Mouse (Mus musculus): ENCODE data around the gene Ip6k3. TPM values are rescaled to one million over a fixed set of nuclear protein-coding genes. Genes with fewer than 3 reads are reported as not detected.

Ip6k3 gene
- total RNA-seq, 1 experiment: 0.27 TPM

- no peak overlapping the region for H3K27ac ChIP-seq (ENCODE audit: insufficient read depth, low read depth, low read length, poor library complexity, severe bottlenecking)
- H3K9ac ChIP-seq (ENCODE audit: insufficient read depth, low read depth, low read length, poor library complexity, severe bottlenecking): no peak overlapping the region
- peaks cover 6 to 11% of the 10 kb centered on the region in 2 experiments; a peak in 3 of 4 replicates for H3K4me1 ChIP-seq (ENCODE audit: control insufficient read depth in 2 of 2, insufficient read depth in 2 of 2, low read length in 2 of 2, poor library complexity in 1 of 2)
- no peaks in the 10 kb centered on the region for H3K36me3 ChIP-seq (ENCODE audit: control insufficient read depth, insufficient read depth, low read length, poor library complexity, severe bottlenecking)
- no peak overlapping the region for H3K4me3 ChIP-seq (ENCODE audit: insufficient read depth in 1 of 2, low read depth in 1 of 2, low read length in 2 of 2, poor library complexity in 1 of 2, severe bottlenecking in 1 of 2)
- DNase-seq (ENCODE audit: low read depth, low spot score): no peak
- H3K9me3 ChIP-seq (ENCODE audit: control insufficient read depth, insufficient read depth, low read depth, low read length): no peaks in the 10 kb centered on the region
- no peak for TF ChIP-seq HCFC1 (IDR thresholded peaks at IDR 0.05; ENCODE audit: borderline replicate concordance, insufficient read depth, low read length)
- TF ChIP-seq CHD2 (IDR thresholded peaks at IDR 0.05; ENCODE audit: low read depth, low read length): no peak
- TF ChIP-seq ZNF384 (IDR thresholded peaks at IDR 0.05; ENCODE audit: low read depth, low read length): no peak
- TF ChIP-seq ZC3H11A (IDR thresholded peaks at IDR 0.05; ENCODE audit: borderline replicate concordance, low read depth, low read length): no peak
- TF ChIP-seq MAFK (IDR thresholded peaks at IDR 0.05; ENCODE audit: insufficient read depth, low read depth, low read length): no peak
- in situ Hi-C loops (cut with MboI; ENCODE audit: low sequenced_read_pairs in 2 of 2, unreplicated experiment in 2 of 2): loop anchor here in 1 of 2 experiments (25.0 kb wide), 1 partner anchor 330 kb away; the partner anchor contains the start of gene Grm4
Observed at GRCm38 (mm10) chr17:27182401-27182800, 14.8 kb upstream of the Ip6k3 start.

- Histone ChIP-seq H3K9me3 (ENCODE audit: control insufficient read depth, insufficient read depth, low read depth, low read length) (no peaks in the 10 kb centered on the region), H3K4me1 (ENCODE audit: control insufficient read depth in 2 of 2, insufficient read depth in 2 of 2, low read length in 2 of 2, poor library complexity in 1 of 2) (peaks cover 6 to 11% of the 10 kb centered on the region in 2 experiments; a peak in 3 of 4 replicates), H3K27ac (ENCODE audit: insufficient read depth, low read depth, low read length, poor library complexity, severe bottlenecking) (no peak overlapping the region), H3K4me3 (ENCODE audit: insufficient read depth in 1 of 2, low read depth in 1 of 2, low read length in 2 of 2, poor library complexity in 1 of 2, severe bottlenecking in 1 of 2) (no peak overlapping the region), H3K36me3 (ENCODE audit: control insufficient read depth, insufficient read depth, low read length, poor library complexity, severe bottlenecking) (no peaks in the 10 kb centered on the region), H3K9ac (ENCODE audit: insufficient read depth, low read depth, low read length, poor library complexity, severe bottlenecking) (no peak overlapping the region)
- in situ Hi-C loops (cut with MboI; ENCODE audit: low sequenced_read_pairs in 2 of 2, unreplicated experiment in 2 of 2): loop anchor here in 1 of 2 experiments (25.0 kb wide), 1 partner anchor 331 kb away; the partner anchor contains the start of gene Grm4
- DNase-seq (ENCODE audit: low read depth, low spot score): no peak
- TF ChIP-seq HCFC1 (IDR thresholded peaks at IDR 0.05; ENCODE audit: borderline replicate concordance, insufficient read depth, low read length) (no peak), ZNF384 (IDR thresholded peaks at IDR 0.05; ENCODE audit: low read depth, low read length) (no peak), CHD2 (IDR thresholded peaks at IDR 0.05; ENCODE audit: low read depth, low read length) (no peak), ZC3H11A (IDR thresholded peaks at IDR 0.05; ENCODE audit: borderline replicate concordance, low read depth, low read length) (no peak), MAFK (IDR thresholded peaks at IDR 0.05; ENCODE audit: insufficient read depth, low read depth, low read length) (no peak)
Observed at GRCm38 (mm10) chr17:27181666-27182065, 14.1 kb upstream of the Ip6k3 start.

GRCm38 (mm10) chr17:27179681-27180280, 12.2 kb upstream of the Ip6k3 start:
- Histone ChIP-seq H3K36me3 (ENCODE audit: control insufficient read depth, insufficient read depth, low read length, poor library complexity, severe bottlenecking) (no peaks in the 10 kb centered on the region), H3K9me3 (ENCODE audit: control insufficient read depth, insufficient read depth, low read depth, low read length) (no peaks in the 10 kb centered on the region), H3K27ac (ENCODE audit: insufficient read depth, low read depth, low read length, poor library complexity, severe bottlenecking) (peak overlapping the region; percentile 71; the same call in 1 of the 2 replicates), H3K9ac (ENCODE audit: insufficient read depth, low read depth, low read length, poor library complexity, severe bottlenecking) (peak overlapping the region; percentile 42; the same call in 1 of the 2 replicates), H3K4me3 (ENCODE audit: insufficient read depth in 1 of 2, low read depth in 1 of 2, low read length in 2 of 2, poor library complexity in 1 of 2, severe bottlenecking in 1 of 2) (no peak overlapping the region; a peak in 1 of 4 replicates), H3K4me1 (ENCODE audit: control insufficient read depth in 2 of 2, insufficient read depth in 2 of 2, low read length in 2 of 2, poor library complexity in 1 of 2) (peaks cover 6 to 11% of the 10 kb centered on the region in 2 experiments; a peak in 3 of 4 replicates)
- TF ChIP-seq ZNF384 (IDR thresholded peaks at IDR 0.05; ENCODE audit: low read depth, low read length) (no peak), CHD2 (IDR thresholded peaks at IDR 0.05; ENCODE audit: low read depth, low read length) (no peak), HCFC1 (IDR thresholded peaks at IDR 0.05; ENCODE audit: borderline replicate concordance, insufficient read depth, low read length) (no peak), MAFK (IDR thresholded peaks at IDR 0.05; ENCODE audit: insufficient read depth, low read depth, low read length) (no peak), ZC3H11A (IDR thresholded peaks at IDR 0.05; ENCODE audit: borderline replicate concordance, low read depth, low read length) (no peak)
- in situ Hi-C loops (cut with MboI; ENCODE audit: low sequenced_read_pairs in 2 of 2, unreplicated experiment in 2 of 2): loop anchor here in 1 of 2 experiments (25.0 kb wide), 1 partner anchor 333 kb away; the partner anchor contains the start of gene Grm4
- no peak for DNase-seq (ENCODE audit: low read depth, low spot score)

GRCm38 (mm10) chr17:27178427-27179177, 11.0 kb upstream of the Ip6k3 start:
- H3K27ac ChIP-seq (ENCODE audit: insufficient read depth, low read depth, low read length, poor library complexity, severe bottlenecking): peak overlapping the region; percentile 85
- no peaks in the 10 kb centered on the region for H3K9me3 ChIP-seq (ENCODE audit: control insufficient read depth, insufficient read depth, low read depth, low read length)
- H3K9ac ChIP-seq (ENCODE audit: insufficient read depth, low read depth, low read length, poor library complexity, severe bottlenecking): peak overlapping the region; percentile 78
- H3K4me1 ChIP-seq (ENCODE audit: control insufficient read depth in 2 of 2, insufficient read depth in 2 of 2, low read length in 2 of 2, poor library complexity in 1 of 2): peaks cover 6 to 9% of the 10 kb centered on the region in 2 experiments; a peak in 3 of 4 replicates
- no peak for TF ChIP-seq ZNF384 (IDR thresholded peaks at IDR 0.05; ENCODE audit: low read depth, low read length)
- TF ChIP-seq HCFC1 (IDR thresholded peaks at IDR 0.05; ENCODE audit: borderline replicate concordance, insufficient read depth, low read length): peak; percentile 41; the same call in 1 of the 2 replicates
- TF ChIP-seq MAFK (IDR thresholded peaks at IDR 0.05; ENCODE audit: insufficient read depth, low read depth, low read length): no peak
- no peak for TF ChIP-seq CHD2 (IDR thresholded peaks at IDR 0.05; ENCODE audit: low read depth, low read length)
- no peak for TF ChIP-seq ZC3H11A (IDR thresholded peaks at IDR 0.05; ENCODE audit: borderline replicate concordance, low read depth, low read length)
- DNase-seq (ENCODE audit: low read depth, low spot score): peak; percentile 81
- H3K36me3 ChIP-seq (ENCODE audit: control insufficient read depth, insufficient read depth, low read length, poor library complexity, severe bottlenecking): no peaks in the 10 kb centered on the region
- in situ Hi-C loops (cut with MboI; ENCODE audit: low sequenced_read_pairs in 2 of 2, unreplicated experiment in 2 of 2): loop anchor here in 1 of 2 experiments (25.0 kb wide), 1 partner anchor 334 kb away; the partner anchor contains the start of gene Grm4
- peak overlapping the region; percentile 68 to 77 for H3K4me3 ChIP-seq (ENCODE audit: insufficient read depth in 1 of 2, low read depth in 1 of 2, low read length in 2 of 2, poor library complexity in 1 of 2, severe bottlenecking in 1 of 2)

Measured in ES-E14 (cell line).